ENCODE assay signal across 9 mouse cellular contexts in genomic region chr9:37614316-37614715, GRCm38 (mm10). TPM values are rescaled to one million over a fixed set of nuclear protein-coding genes. Genes with fewer than 3 reads are reported as not detected.
A peak's percentile ranks its signal among the peaks of the same experiment; 100 is the strongest.
DNase-seq lines count a peak whose midpoint lies in the region; ATAC-seq and TF ChIP-seq lines count a peak whose summit lies in the region.
"Had no signal": no experiment of that assay in that cellular context is flagged by ENCODE, and none has a peak within 500 bp of the region (broad histone marks: within the 10 kb centered on the region; RNA-seq: fewer than 3 reads in every experiment).

No protein-coding gene starts in this region.

- H3K27me3 ChIP-seq in kidney, embryonic 15.5 days: peaks cover 13% of the 10 kb centered on the region
- H3K27me3 ChIP-seq in embryonic facial prominence, embryonic 10.5 days (replicated peaks; ENCODE audit: low read depth, poor library complexity, severe bottlenecking): peaks cover 6% of the 10 kb centered on the region
- no peaks in the 10 kb centered on the region for H3K27me3 ChIP-seq in intestine, embryonic 14.5 days (replicated peaks; ENCODE audit: control insufficient read depth, insufficient read depth, low read length)
- H3K27me3 ChIP-seq in midbrain, postnatal 0 days (ENCODE audit: insufficient read depth, low read length): no peaks in the 10 kb centered on the region

- peak overlapping the region; percentile 73 for H3K4me3 ChIP-seq in kidney, embryonic 15.5 days (replicated peaks)
- H3K4me3 ChIP-seq in embryonic facial prominence, embryonic 10.5 days: peak overlapping the region; percentile 81
- peak overlapping the region; percentile 67; the same call in 1 of the 2 replicates for H3K4me3 ChIP-seq in intestine, embryonic 14.5 days (ENCODE audit: low read depth, low read length)
- H3K4me3 ChIP-seq in midbrain, postnatal 0 days (ENCODE audit: low read depth, low read length): peak overlapping the region; percentile 47; the same call in 1 of the 2 replicates

- no peak for ATAC-seq in kidney, embryonic 15.5 days (replicated peaks; ENCODE audit: low FRiP score)
- ATAC-seq in intestine, embryonic 14.5 days (replicated peaks; ENCODE audit: low FRiP score, low TSS enrichment, low read depth): 0 out of 2 replicates have a peak, but pooled peaks have one; percentile 4
- 0 out of 2 replicates have a peak, but pooled peaks have one; percentile 1 for ATAC-seq in midbrain, postnatal 0 days (ENCODE audit: low FRiP score)

- H3K4me2 ChIP-seq in kidney, embryonic 15.5 days: peak overlapping the region; percentile 77
- H3K4me2 ChIP-seq in intestine, embryonic 14.5 days (ENCODE audit: low read length): peak overlapping the region; percentile 73
- H3K4me2 ChIP-seq in midbrain, postnatal 0 days (ENCODE audit: low read depth, low read length, poor library complexity, severe bottlenecking): peak overlapping the region; percentile 80

- no peak overlapping the region for H3K27ac ChIP-seq in kidney, embryonic 15.5 days
- no peak overlapping the region for H3K27ac ChIP-seq in embryonic facial prominence, embryonic 10.5 days (replicated peaks)
- H3K27ac ChIP-seq in intestine, embryonic 14.5 days (ENCODE audit: low read depth): no peak overlapping the region
- H3K27ac ChIP-seq in midbrain, postnatal 0 days (ENCODE audit: low read depth, low read length): peak overlapping the region; percentile 91; the same call in 1 of the 2 replicates

- no peak for TF ChIP-seq CTCF in midbrain, postnatal 0 days (IDR thresholded peaks at IDR 0.05)

- peaks cover 7% of the 10 kb centered on the region for H3K4me1 ChIP-seq in kidney, embryonic 15.5 days
- H3K4me1 ChIP-seq in embryonic facial prominence, embryonic 10.5 days: peaks cover 5% of the 10 kb centered on the region
- H3K4me1 ChIP-seq in intestine, embryonic 14.5 days (replicated peaks; ENCODE audit: control insufficient read depth, insufficient read depth, low read length): peaks cover 6% of the 10 kb centered on the region
- H3K4me1 ChIP-seq in midbrain, postnatal 0 days (ENCODE audit: insufficient read depth, low read length): no peaks in the 10 kb centered on the region; the same call in 1 of the 2 replicates

- no peak for DNase-seq in kidney, adult 18-20 months
- no peak for DNase-seq in embryonic facial prominence, embryonic 10.5 days (ENCODE audit: low spot score)
- DNase-seq in intestine, embryonic 14.5 days (ENCODE audit: low spot score): no peak
- no peak for DNase-seq in midbrain, postnatal 0 days (ENCODE audit: low spot score)
- no peak for DNase-seq in right cerebral cortex, postnatal 25 days
- DNase-seq in testis, postnatal 10 days (ENCODE audit: low spot score): no peak
- DNase-seq in spleen, adult 12 weeks (ENCODE audit: low spot score): no peak

- no peaks in the 10 kb centered on the region for H3K9me3 ChIP-seq in kidney, embryonic 15.5 days (replicated peaks)
- no peaks in the 10 kb centered on the region for H3K9me3 ChIP-seq in embryonic facial prominence, embryonic 10.5 days
- no peaks in the 10 kb centered on the region for H3K9me3 ChIP-seq in intestine, embryonic 14.5 days (ENCODE audit: control insufficient read depth, low read length)
- no peaks in the 10 kb centered on the region for H3K9me3 ChIP-seq in midbrain, postnatal 0 days (ENCODE audit: low read length)

- no peak overlapping the region for H3K9ac ChIP-seq in kidney, embryonic 15.5 days
- peak overlapping the region; percentile 72; the same call in 1 of the 2 replicates for H3K9ac ChIP-seq in intestine, embryonic 14.5 days (ENCODE audit: low read length)
- H3K9ac ChIP-seq in midbrain, postnatal 0 days (replicated peaks; ENCODE audit: low read length, poor library complexity, severe bottlenecking): no peak overlapping the region

- no peaks in the 10 kb centered on the region for H3K36me3 ChIP-seq in kidney, embryonic 15.5 days
- no peaks in the 10 kb centered on the region for H3K36me3 ChIP-seq in embryonic facial prominence, embryonic 10.5 days (replicated peaks)
- no peaks in the 10 kb centered on the region for H3K36me3 ChIP-seq in intestine, embryonic 14.5 days (ENCODE audit: control insufficient read depth, insufficient read depth, low read length)
- H3K36me3 ChIP-seq in midbrain, postnatal 0 days (ENCODE audit: insufficient read depth, low read length): no peaks in the 10 kb centered on the region

RNA-seq across cellular contexts. Expression of gene Spa17, which starts 0.8 kb away (rescaled TPM):
- polyA plus RNA-seq in kidney, embryonic 15.5 days (2015; fragmentation: Nextera tagmentation; extraction: Ambion mirVana): 6.6 and 6.7 TPM in 2 replicates
- 8.0 and 9.2 TPM in 2 replicates for polyA plus RNA-seq in embryonic facial prominence, embryonic 10.5 days (2016; fragmentation: Nextera tagmentation; extraction: Ambion mirVana)
- 4.7 and 4.8 TPM in 2 replicates for polyA plus RNA-seq in intestine, embryonic 14.5 days (2014; fragmentation: Nextera tagmentation; extraction: Ambion mirVana)
- total RNA-seq in midbrain, postnatal 0 days (2014; rRNA removed): 1.2 and 1.4 TPM in 2 replicates
- polyA plus RNA-seq in midbrain, postnatal 0 days (2015; fragmentation: Nextera tagmentation; extraction: Ambion mirVana): 6.3 and 10.1 TPM in 2 replicates

RNA-seq across cellular contexts. Expression of gene Tbrg1, which starts 42.8 kb away (rescaled TPM):
- polyA plus RNA-seq in kidney, embryonic 15.5 days (2015; fragmentation: Nextera tagmentation; extraction: Ambion mirVana): 140 and 141 TPM in 2 replicates
- polyA plus RNA-seq in embryonic facial prominence, embryonic 10.5 days (2016; fragmentation: Nextera tagmentation; extraction: Ambion mirVana): 128 and 129 TPM in 2 replicates
- 166 and 169 TPM in 2 replicates for polyA plus RNA-seq in intestine, embryonic 14.5 days (2014; fragmentation: Nextera tagmentation; extraction: Ambion mirVana)
- total RNA-seq in midbrain, postnatal 0 days (2014; rRNA removed): 55.3 and 55.7 TPM in 2 replicates
- 91.4 and 94.4 TPM in 2 replicates for polyA plus RNA-seq in midbrain, postnatal 0 days (2015; fragmentation: Nextera tagmentation; extraction: Ambion mirVana)

RNA-seq across cellular contexts. Expression of gene Panx3, which starts 54.7 kb away (rescaled TPM):
- 5.4 TPM in 1 of 2 replicates, not detected in the other for polyA plus RNA-seq in kidney, embryonic 15.5 days (2015; fragmentation: Nextera tagmentation; extraction: Ambion mirVana)
- polyA plus RNA-seq in embryonic facial prominence, embryonic 10.5 days (2016; fragmentation: Nextera tagmentation; extraction: Ambion mirVana): 0.09 TPM in 1 of 2 replicates, not detected in the other
- not detected in 2 replicates for polyA plus RNA-seq in intestine, embryonic 14.5 days (2014; fragmentation: Nextera tagmentation; extraction: Ambion mirVana)
- not detected in 2 replicates for total RNA-seq in midbrain, postnatal 0 days (2014; rRNA removed)
- 0.10 TPM in 1 of 2 replicates, not detected in the other for polyA plus RNA-seq in midbrain, postnatal 0 days (2015; fragmentation: Nextera tagmentation; extraction: Ambion mirVana)
- total RNA-seq: left cerebral cortex, postnatal 36 days had no signal

RNA-seq across cellular contexts. Expression of gene Siae, which starts 58.8 kb away (rescaled TPM):
- 9.5 and 9.6 TPM in 2 replicates for polyA plus RNA-seq in kidney, embryonic 15.5 days (2015; fragmentation: Nextera tagmentation; extraction: Ambion mirVana)
- 3.7 and 4.8 TPM in 2 replicates for polyA plus RNA-seq in embryonic facial prominence, embryonic 10.5 days (2016; fragmentation: Nextera tagmentation; extraction: Ambion mirVana)
- polyA plus RNA-seq in intestine, embryonic 14.5 days (2014; fragmentation: Nextera tagmentation; extraction: Ambion mirVana): 12.2 and 13.0 TPM in 2 replicates
- 15.2 and 15.8 TPM in 2 replicates for total RNA-seq in midbrain, postnatal 0 days (2014; rRNA removed)
- 14.9 and 16.1 TPM in 2 replicates for polyA plus RNA-seq in midbrain, postnatal 0 days (2015; fragmentation: Nextera tagmentation; extraction: Ambion mirVana)
